Mouse (Mus musculus): ENCODE measurements around the gene Vps45.

DNA sequence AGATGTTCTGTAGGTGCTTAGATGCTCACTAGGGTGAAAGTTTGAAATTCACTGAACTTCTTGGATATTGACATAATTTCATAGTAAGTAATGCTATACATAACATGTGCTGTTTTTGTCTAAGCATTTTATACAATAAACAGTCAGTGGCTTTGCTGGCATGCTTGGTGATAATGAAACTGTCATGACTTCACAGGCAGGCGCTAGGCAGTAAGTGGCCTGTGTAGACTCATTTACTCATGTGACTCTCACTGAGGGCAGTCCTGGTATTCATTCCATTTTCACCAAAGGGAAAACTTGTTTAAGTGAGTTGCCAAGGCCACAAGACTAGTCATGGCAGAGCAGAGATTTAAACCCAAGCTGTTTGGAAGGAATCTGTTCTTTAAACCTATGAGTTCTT, 89.0 kb downstream of the Vps45 start:
- TF ChIP-seq CTCF (IDR thresholded peaks at IDR 0.05; ENCODE audit: borderline replicate concordance, control insufficient read depth, extremely low read depth, insufficient read depth, low read length, poor library complexity) (no peak), POLR2A (IDR thresholded peaks at IDR 0.05; ENCODE audit: control insufficient read depth, extremely low read depth, insufficient read depth, low read length, poor library complexity) (no peak)

Measured in thymus, adult 2 months (tissue).